Mouse (Mus musculus) limb, embryonic 12.5 days (tissue): ENCODE measurements around the gene Mapk11. TPM values are rescaled to one million over a fixed set of nuclear protein-coding genes. Genes with fewer than 3 reads are reported as not detected.

Source experiments
- ATAC-seq: fragments of 200-750 bp; cut with Nextera tagmentation; 2 replicates; pipeline ENCODE4 v1.8.0; 2017; ENCODE audit warnings: low read depth, moderate TSS enrichment; ENCODE audit not compliant: insufficient number of reproducible peaks, insufficient read depth, low FRiP score, low TSS enrichment
- H3K27ac ChIP-seq: fragments of 300-500 bp; sonication (generic); 2 replicates; pipeline ENCODE4 v1.5.1; 2016; ENCODE audit warnings: mild to moderate bottlenecking, moderate library complexity
- H3K27me3 ChIP-seq: fragments of 300-500 bp; sonication (generic); 2 replicates; pipeline ENCODE4 v1.6.1; 2016; ENCODE audit warnings: mild to moderate bottlenecking, moderate library complexity
- H3K36me3 ChIP-seq: fragments of 300-500 bp; sonication (generic); 2 replicates; pipeline ENCODE4 v1.6.1; 2016; ENCODE audit warnings: mild to moderate bottlenecking, moderate library complexity
- H3K4me1 ChIP-seq: fragments of 300-500 bp; sonication (generic); replicated peaks from 2 replicates; pipeline ENCODE4 v1.6.1; 2016
- H3K4me2 ChIP-seq: fragments of 300-500 bp; sonication (generic); 2 replicates; pipeline ENCODE4 v1.6.1; 2016; ENCODE audit warnings: mild to moderate bottlenecking, moderate library complexity
- H3K4me3 ChIP-seq: fragments of 300-500 bp; sonication (generic); replicated peaks from 2 replicates; pipeline ENCODE4 v1.5.1; 2016; ENCODE audit warnings: mild to moderate bottlenecking
- H3K9ac ChIP-seq: fragments of 300-500 bp; sonication (generic); replicated peaks from 2 replicates; pipeline ENCODE4 v1.6.1; 2016; ENCODE audit warnings: mild to moderate bottlenecking, moderate library complexity
- H3K9me3 ChIP-seq: fragments of 300-500 bp; sonication (generic); 2 replicates; pipeline ENCODE4 v1.6.1; 2016; ENCODE audit warnings: mild to moderate bottlenecking, moderate library complexity
- whole genome bisulfite sequencing: fragments of 180-500 bp; shearing (Covaris S2); methylation state at CpG from one replicate; pipeline ENCODE4 v1.1.7; 2016; 5-methylcytosine and 5-hydroxymethylcytosine counted together
- polyA plus RNA-seq: library from polyadenylated mRNA; unstranded; fragments of >200 nt; fragmentation: Nextera tagmentation; extraction: Ambion mirVana; gene quantifications from 2 replicates; pipeline ENCODE4 v1.2.1, GENCODE M21; 2016

Gene Mapk11
- polyA plus RNA-seq, 1 experiment from 2014 or later: 13.6 TPM

DNA sequence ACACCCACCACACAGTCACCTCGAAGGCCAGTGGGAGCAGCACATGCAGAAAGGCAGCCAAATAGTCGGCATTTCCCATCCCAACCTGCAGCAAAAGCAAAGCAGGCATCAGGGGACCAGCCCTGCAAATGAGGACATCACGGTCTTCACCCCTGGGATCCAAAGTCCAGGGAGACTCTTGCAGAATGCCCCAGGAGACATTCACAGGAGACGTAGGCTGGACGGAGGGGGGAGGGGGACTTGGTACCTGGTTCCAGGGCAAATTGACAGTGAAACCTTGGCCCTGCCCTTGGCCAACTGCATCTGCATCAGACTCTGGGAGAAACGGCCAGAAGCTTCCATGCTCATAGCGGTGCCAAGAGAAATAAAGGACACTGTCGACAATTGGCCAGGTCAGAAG is 22.8 kb downstream of the Mapk11 start:
- Histone ChIP-seq H3K27me3 (no peaks in the 10 kb centered on the region), H3K36me3 (0 out of 2 replicates have a peak, but pooled peaks cover 2% of the 10 kb centered on the region), H3K9ac (no peak overlapping the region), H3K9me3 (no peaks in the 10 kb centered on the region), H3K4me3 (no peak overlapping the region), H3K27ac (no peak overlapping the region), H3K4me2 (no peak overlapping the region), H3K4me1 (peaks cover 31% of the 10 kb centered on the region)
- no peak for ATAC-seq
- 87% methylated on average over 8 of the region's 8 CpGs for WGBS

GRCm38 (mm10) chr15:89125351-89125750 is 24.1 kb downstream of the Mapk11 start:
- ATAC-seq: no peak
- no peak overlapping the region for H3K9ac ChIP-seq
- peaks cover 5% of the 10 kb centered on the region for H3K36me3 ChIP-seq
- H3K4me1 ChIP-seq: peaks cover 44% of the 10 kb centered on the region
- H3K4me3 ChIP-seq: no peak overlapping the region
- H3K4me2 ChIP-seq: no peak overlapping the region
- no peaks in the 10 kb centered on the region for H3K27me3 ChIP-seq
- no peak overlapping the region for H3K27ac ChIP-seq
- 90% methylated on average over 9 of the region's 9 CpGs for WGBS
- H3K9me3 ChIP-seq: no peaks in the 10 kb centered on the region

DNA sequence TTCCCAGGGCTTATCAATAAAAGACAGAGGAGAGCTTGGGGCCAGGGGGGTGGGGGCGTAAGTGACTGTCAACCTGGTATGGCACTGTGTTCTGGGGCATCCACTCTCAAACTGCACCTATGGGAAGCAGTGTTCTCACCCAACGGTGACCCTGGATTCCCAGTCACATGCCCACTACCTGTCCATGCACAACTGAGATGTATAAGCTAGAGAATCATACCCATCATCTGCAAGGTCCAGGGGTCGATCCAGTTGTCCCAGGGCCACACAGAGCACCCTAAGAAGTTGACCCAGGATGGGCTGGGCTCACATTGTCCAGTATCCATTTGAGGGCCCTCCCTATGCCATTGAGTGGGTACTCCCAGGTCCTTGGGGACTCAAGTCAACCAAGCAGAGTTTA is 25.1 kb downstream of the Mapk11 start:
- no peaks in the 10 kb centered on the region for H3K27me3 ChIP-seq
- WGBS: 89% methylated on average over 3 of the region's 3 CpGs
- H3K9ac ChIP-seq: no peak overlapping the region
- H3K27ac ChIP-seq: no peak overlapping the region
- H3K36me3 ChIP-seq: peaks cover 15% of the 10 kb centered on the region
- peaks cover 48% of the 10 kb centered on the region for H3K4me1 ChIP-seq
- no peak overlapping the region for H3K4me3 ChIP-seq
- no peaks in the 10 kb centered on the region for H3K9me3 ChIP-seq
- no peak overlapping the region for H3K4me2 ChIP-seq
- ATAC-seq: no peak

GRCm38 (mm10) chr15:89123595-89123994 is 25.8 kb downstream of the Mapk11 start:
- Histone ChIP-seq H3K4me3 (peak overlapping the region; percentile 79), H3K27ac (peak overlapping the region; percentile 81), H3K4me1 (peaks cover 44% of the 10 kb centered on the region), H3K4me2 (peak overlapping the region; percentile 96), H3K27me3 (no peaks in the 10 kb centered on the region), H3K36me3 (peaks cover 20% of the 10 kb centered on the region), H3K9me3 (no peaks in the 10 kb centered on the region), H3K9ac (peak overlapping the region; percentile 72)
- no peak for ATAC-seq
- WGBS: 30% methylated on average over 11 of the region's 11 CpGs

DNA sequence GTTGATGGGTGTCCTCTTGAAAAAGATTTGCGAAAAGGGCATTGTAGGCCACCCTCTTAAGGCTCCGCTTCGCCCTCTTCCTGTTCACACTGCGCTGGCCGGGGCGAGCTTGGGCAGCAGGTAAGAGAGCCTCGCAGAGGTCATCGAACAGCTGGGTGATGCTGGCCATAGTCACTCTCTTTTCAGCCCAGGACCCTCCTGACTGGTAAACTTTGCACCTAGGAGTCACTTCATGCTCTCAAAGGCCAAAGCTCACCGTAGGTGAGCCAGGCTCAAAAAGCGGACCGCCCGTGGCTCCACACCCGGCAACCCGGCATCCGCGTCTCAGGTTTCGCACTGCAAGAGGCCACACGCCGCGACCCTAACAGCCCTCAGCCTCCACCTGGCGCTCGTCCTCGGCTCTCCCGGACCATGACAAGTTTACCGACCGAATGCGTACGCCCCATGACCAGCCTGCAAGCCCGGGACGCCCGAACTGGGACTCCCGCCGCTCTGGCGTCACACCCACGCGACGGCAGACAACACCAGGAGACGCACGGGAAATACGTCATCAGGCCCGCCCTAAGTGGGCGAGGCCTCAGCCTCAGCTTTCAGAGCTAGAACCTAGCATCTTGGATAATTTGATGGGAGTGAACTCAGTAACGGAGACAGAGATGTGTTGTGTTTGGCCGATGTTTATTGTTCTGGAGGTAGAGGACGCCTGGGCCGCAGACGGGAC is 26.6 kb downstream of the Mapk11 start, which contains the start of gene Tubgcp6:
Gene Tubgcp6 (minus strand): TSS at position 464 of the 718 bp plus-strand sequence.
- ATAC-seq: peak; percentile 54
- peak within 1 kb of the TSS; percentile 79 for H3K4me3 ChIP-seq

GRCm38 (mm10) chr15:89118007-89118406 is 31.4 kb downstream of the Mapk11 start:
- no peak for ATAC-seq
- H3K36me3 ChIP-seq: peaks cover 71% of the 10 kb centered on the region
- no peaks in the 10 kb centered on the region for H3K27me3 ChIP-seq
- H3K4me3 ChIP-seq: no peak overlapping the region
- no peak overlapping the region for H3K4me2 ChIP-seq
- no peak overlapping the region for H3K27ac ChIP-seq
- H3K4me1 ChIP-seq: peaks cover 26% of the 10 kb centered on the region
- no peaks in the 10 kb centered on the region for H3K9me3 ChIP-seq
- no peak overlapping the region for H3K9ac ChIP-seq

More for the DNA sequence above, 26.6 kb downstream of the Mapk11 start, which contains the start of gene Tubgcp6:
- WGBS: under 1% methylated on average over 47 of the region's 47 CpGs
- no peaks in the 10 kb centered on the region for H3K27me3 ChIP-seq
- peaks cover 40% of the 10 kb centered on the region for H3K4me1 ChIP-seq
- H3K4me2 ChIP-seq: peak within 1 kb of the TSS; percentile 96
- H3K27ac ChIP-seq: peak within 1 kb of the TSS; percentile 81
- H3K36me3 ChIP-seq: peaks cover 28% of the 10 kb centered on the region
- H3K9me3 ChIP-seq: no peaks in the 10 kb centered on the region
- H3K9ac ChIP-seq: peak within 1 kb of the TSS; percentile 72

DNA sequence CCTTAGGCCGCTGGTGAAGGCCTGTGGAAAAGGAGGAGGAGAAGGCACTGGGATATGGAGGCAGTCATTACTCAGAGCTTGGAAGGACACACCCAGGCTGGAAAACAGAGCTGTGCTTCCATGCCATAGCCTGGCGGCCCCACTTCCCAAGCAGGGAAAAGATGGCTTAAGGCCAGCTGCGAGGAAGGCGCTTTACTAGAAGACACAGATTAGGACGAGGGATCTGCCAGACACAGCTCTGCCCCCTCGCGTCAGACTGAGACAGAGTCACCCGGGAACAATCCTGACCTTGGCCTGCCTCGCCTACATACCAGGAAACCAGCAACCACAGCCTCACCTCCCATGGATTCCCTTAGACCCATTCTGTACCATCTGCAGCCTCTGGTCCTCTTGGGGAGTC is 39.3 kb downstream of the Mapk11 start:
- H3K9ac ChIP-seq: no peak overlapping the region
- no peak overlapping the region for H3K27ac ChIP-seq
- 88% methylated on average over 9 of the region's 9 CpGs for WGBS
- no peaks in the 10 kb centered on the region for H3K4me1 ChIP-seq
- no peaks in the 10 kb centered on the region for H3K27me3 ChIP-seq
- H3K4me2 ChIP-seq: no peak overlapping the region
- H3K36me3 ChIP-seq: peaks cover 94% of the 10 kb centered on the region
- no peak for ATAC-seq
- H3K9me3 ChIP-seq: no peaks in the 10 kb centered on the region
- H3K4me3 ChIP-seq: no peak overlapping the region

- no peaks in the 10 kb centered on the region for H3K4me1 ChIP-seq
- H3K4me3 ChIP-seq: no peak overlapping the region
- no peaks in the 10 kb centered on the region for H3K27me3 ChIP-seq
- no peak overlapping the region for H3K27ac ChIP-seq
- no peak overlapping the region for H3K4me2 ChIP-seq
- ATAC-seq: no peak
- peaks cover 100% of the 10 kb centered on the region for H3K36me3 ChIP-seq
- WGBS: 92% methylated on average over 1 of the region's 1 CpGs
- no peak overlapping the region for H3K9ac ChIP-seq
- H3K9me3 ChIP-seq: no peaks in the 10 kb centered on the region
Observed at GRCm38 (mm10) chr15:89106976-89107375, 42.5 kb downstream of the Mapk11 start.

GRCm38 (mm10) chr15:89106073-89106472 is 43.4 kb downstream of the Mapk11 start:
- Histone ChIP-seq H3K9me3 (no peaks in the 10 kb centered on the region), H3K4me1 (no peaks in the 10 kb centered on the region), H3K4me2 (no peak overlapping the region), H3K4me3 (no peak overlapping the region), H3K36me3 (peaks cover 100% of the 10 kb centered on the region), H3K9ac (no peak overlapping the region), H3K27ac (no peak overlapping the region), H3K27me3 (no peaks in the 10 kb centered on the region)
- ATAC-seq: no peak
- WGBS: 90% methylated on average over 13 of the region's 13 CpGs

GRCm38 (mm10) chr15:89104425-89104824 is 45.0 kb downstream of the Mapk11 start:
- H3K9ac ChIP-seq: no peak overlapping the region
- H3K27me3 ChIP-seq: no peaks in the 10 kb centered on the region
- no peak overlapping the region for H3K27ac ChIP-seq
- 98% methylated on average over 8 of the region's 8 CpGs for WGBS
- ATAC-seq: no peak
- H3K4me3 ChIP-seq: no peak overlapping the region
- no peaks in the 10 kb centered on the region for H3K9me3 ChIP-seq
- peaks cover 100% of the 10 kb centered on the region for H3K36me3 ChIP-seq
- no peak overlapping the region for H3K4me2 ChIP-seq
- no peaks in the 10 kb centered on the region for H3K4me1 ChIP-seq

- WGBS: 87% methylated on average over 10 of the region's 10 CpGs
- H3K27ac ChIP-seq: no peak overlapping the region
- H3K9ac ChIP-seq: no peak overlapping the region
Observed at GRCm38 (mm10) chr15:89103921-89104320, 45.5 kb downstream of the Mapk11 start.

GRCm38 (mm10) chr15:89102646-89103045 is 46.8 kb downstream of the Mapk11 start:
- Histone ChIP-seq H3K27me3 (no peaks in the 10 kb centered on the region), H3K36me3 (peaks cover 100% of the 10 kb centered on the region), H3K4me3 (no peak overlapping the region), H3K4me2 (no peak overlapping the region), H3K9ac (no peak overlapping the region), H3K27ac (no peak overlapping the region), H3K4me1 (no peaks in the 10 kb centered on the region), H3K9me3 (no peaks in the 10 kb centered on the region)
- 88% methylated on average over 5 of the region's 5 CpGs for WGBS
- ATAC-seq: no peak

More at GRCm38 (mm10) chr15:89103921-89104320, 45.5 kb downstream of the Mapk11 start:
- Histone ChIP-seq H3K4me1 (no peaks in the 10 kb centered on the region), H3K27me3 (no peaks in the 10 kb centered on the region), H3K4me2 (no peak overlapping the region), H3K4me3 (no peak overlapping the region), H3K9me3 (no peaks in the 10 kb centered on the region), H3K36me3 (peaks cover 100% of the 10 kb centered on the region)
- ATAC-seq: no peak
